Mouse (Mus musculus) G1E-ER4 (cell line): Measurements from ENCODE around the gene Dnm1l. TPM values are rescaled to one million over a fixed set of nuclear protein-coding genes. Genes with fewer than 3 reads are reported as not detected.

Experiments used
- GATA1 ChIP-seq: IDR thresholded peaks from one replicate; pipeline ENCODE4 v1.8.0; 2012; ENCODE audit warnings: low read length, inconsistent platforms
- polyA plus RNA-seq: library from polyadenylated mRNA; stranded (reverse); fragments of >175 nt; gene quantifications from 2 replicates; pipeline ENCODE4 v1.2.3, GENCODE M21; 2012

Dnm1l gene
- polyA plus RNA-seq: 13.0 and 30.6 TPM in 2 replicates

- TF ChIP-seq GATA1: no peak
These were observed at the start of gene Dnm1l for GRCm38 (mm10) chr16:16358481-16359100. Gene Dnm1l, minus strand, starts transcription at chr16:16358959.

GRCm38 (mm10) chr16:16357908-16358307 is 851 bp downstream of the Dnm1l start:
- no peak for TF ChIP-seq GATA1

GRCm38 (mm10) chr16:16346420-16346819 is 12.3 kb downstream of the Dnm1l start:
- TF ChIP-seq GATA1: no peak

GRCm38 (mm10) chr16:16325775-16326336 is 32.9 kb downstream of the Dnm1l start:
- no peak for TF ChIP-seq GATA1

- TF ChIP-seq GATA1: no peak
These were observed 47.4 kb downstream of the Dnm1l start for GRCm38 (mm10) chr16:16311319-16311718.

- TF ChIP-seq GATA1: no peak
These were observed 54.9 kb downstream of the Dnm1l start for GRCm38 (mm10) chr16:16303888-16304287.

- no peak for TF ChIP-seq GATA1
These were observed 55.5 kb downstream of the Dnm1l start for GRCm38 (mm10) chr16:16303138-16303827.

- TF ChIP-seq GATA1: no peak
These were observed 56.2 kb downstream of the Dnm1l start, which contains the start of gene Yars2 for GRCm38 (mm10) chr16:16302369-16303137. Gene Yars2, plus strand, starts transcription at chr16:16302965.

- no peak for TF ChIP-seq GATA1
These were observed 85.0 kb downstream of the Dnm1l start for GRCm38 (mm10) chr16:16273752-16274151.

- TF ChIP-seq GATA1: no peak
These were observed 85.8 kb downstream of the Dnm1l start for GRCm38 (mm10) chr16:16272978-16273377.

GRCm38 (mm10) chr16:16262436-16262835 is 96.3 kb downstream of the Dnm1l start:
- no peak for TF ChIP-seq GATA1

Other genes starting within 250 kb of the Dnm1l start
- 15.5 and 18.3 TPM in 2 replicates for gene Pkp2, start 145.6 kb downstream of the Dnm1l start, polyA plus RNA-seq
- 52.2 and 68.1 TPM in 2 replicates for gene Yars2, start 56.0 kb downstream of the Dnm1l start, polyA plus RNA-seq
- not detected in 2 replicates for gene Fgd4, start 241.6 kb upstream of the Dnm1l start, polyA plus RNA-seq